Mouse (Mus musculus) cerebellum, adult 2 months (tissue): ENCODE measurements around the gene Ephb2. TPM values are rescaled to one million over a fixed set of nuclear protein-coding genes. Genes with fewer than 3 reads are reported as not detected.
A peak's percentile ranks its signal among the peaks of the same experiment; 100 is the strongest.

Experiments
- DNase-seq, 2 experiments: peaks; one replicate each; pipeline ENCODE4 v3.0.0; 2021
- H3K27ac ChIP-seq: fragments of 200-500 bp; 2 replicates; pipeline ENCODE4 v1.5.1; 2012; ENCODE audit warnings: low read length, control low read depth, inconsistent platforms; ENCODE audit not compliant: insufficient read depth
- H3K27me3 ChIP-seq: fragments of 200-500 bp; 2 replicates; pipeline ENCODE4 v1.6.1; 2012; ENCODE audit warnings: inconsistent platforms, mild to moderate bottlenecking, low read length, moderate library complexity; ENCODE audit not compliant: control insufficient read depth, insufficient read depth
- H3K4me1 ChIP-seq: fragments of 200-500 bp; 2 replicates; pipeline ENCODE4 v1.6.1; 2011; ENCODE audit warnings: low read length; ENCODE audit not compliant: control insufficient read depth, insufficient read depth
- H3K4me3 ChIP-seq: fragments of 200-500 bp; replicated peaks from 2 replicates; pipeline ENCODE3; 2011; ENCODE audit warnings: mild to moderate bottlenecking, low read depth, low read length, control low read depth; ENCODE audit not compliant: insufficient read depth
- CTCF ChIP-seq: fragments of 200-500 bp; IDR thresholded peaks from 2 replicates; pipeline ENCODE4 v1.5.1; 2011; ENCODE audit warnings: low read depth, mild to moderate bottlenecking, control low read depth, low read length, moderate library complexity, borderline replicate concordance; ENCODE audit not compliant: insufficient read depth
- POLR2A ChIP-seq: fragments of 200-500 bp; IDR thresholded peaks from 2 replicates; pipeline ENCODE4 v1.6.1; 2011; ENCODE audit warnings: low read length, control low read depth, borderline replicate concordance; ENCODE audit not compliant: insufficient read depth
- WGBS: fragments of 180-500 bp; shearing (Covaris S2); methylation state at CpG from one replicate; pipeline ENCODE4 v1.1.7; 2018; 5-methylcytosine and 5-hydroxymethylcytosine counted together
- polyA plus RNA-seq: library from polyadenylated mRNA; depleted of rRNA; stranded (reverse); fragments of >200 nt; gene quantifications from 2 replicates; pipeline ENCODE4 v1.2.3, GENCODE M21; 2012

The Ephb2 gene
- polyA plus RNA-seq, 1 experiment, result 29.1 TPM

DNA sequence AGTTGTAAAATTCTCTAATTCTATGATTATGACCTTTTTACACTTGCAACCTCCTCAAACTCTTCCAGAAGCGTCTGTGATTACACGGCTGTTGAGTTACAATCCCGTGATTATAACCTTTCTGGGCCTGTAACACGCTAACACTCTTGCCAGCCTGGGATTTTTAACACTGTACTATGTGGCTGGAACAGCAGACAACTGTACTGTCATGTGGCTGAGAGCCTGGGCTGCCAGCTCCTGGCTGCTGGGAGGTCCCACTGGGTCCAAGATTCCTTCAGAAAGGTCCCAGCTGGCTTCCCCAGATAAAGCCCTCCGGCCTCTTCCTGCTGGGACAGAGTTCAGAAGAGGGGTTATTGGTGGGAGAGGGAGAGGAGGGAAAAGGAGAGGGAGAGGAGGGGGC is 104.0 kb downstream of the Ephb2 start:
- TF ChIP-seq CTCF, result no peak
- no peak for TF ChIP-seq POLR2A
- no peaks in the 10 kb centered on the region for H3K27me3 ChIP-seq
- WGBS, result 76% methylated on average over 5 of the region's 5 CpGs
- H3K27ac ChIP-seq, result no peak overlapping the region
- DNase-seq, result no peak
- no peak overlapping the region for H3K4me3 ChIP-seq
- peaks cover 43% of the 10 kb centered on the region for H3K4me1 ChIP-seq

DNA sequence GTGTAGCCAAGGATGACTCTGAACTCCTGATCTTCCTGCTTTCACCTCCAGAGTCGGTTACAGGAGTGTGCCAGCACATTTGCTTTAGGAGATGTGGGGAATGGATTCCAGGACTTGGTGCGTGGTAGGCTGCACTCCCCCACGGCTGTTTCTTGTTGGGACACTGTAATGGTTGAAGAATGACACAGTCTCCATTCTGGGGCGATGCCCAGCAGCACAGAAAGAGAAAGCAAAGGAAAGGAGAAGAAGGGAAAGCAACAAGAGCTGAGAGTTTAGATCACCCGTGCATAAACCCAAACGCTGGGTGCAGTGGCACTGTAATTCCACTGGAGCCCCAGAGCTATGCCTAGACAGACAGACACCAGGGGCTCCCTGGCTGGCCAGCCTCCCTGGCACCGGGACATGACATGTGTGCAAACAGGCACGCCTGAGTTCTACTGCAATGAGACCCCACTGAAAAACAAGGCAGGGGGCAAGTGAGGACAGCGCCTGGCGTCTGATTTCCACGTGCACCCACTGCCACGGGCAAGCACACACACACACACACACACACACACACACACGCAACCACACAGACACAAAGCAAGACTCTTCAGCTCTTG is 104.7 kb downstream of the Ephb2 start:
- H3K27ac ChIP-seq, result no peak overlapping the region
- WGBS, result 78% methylated on average over 13 of the region's 13 CpGs
- no peak for DNase-seq

DNA sequence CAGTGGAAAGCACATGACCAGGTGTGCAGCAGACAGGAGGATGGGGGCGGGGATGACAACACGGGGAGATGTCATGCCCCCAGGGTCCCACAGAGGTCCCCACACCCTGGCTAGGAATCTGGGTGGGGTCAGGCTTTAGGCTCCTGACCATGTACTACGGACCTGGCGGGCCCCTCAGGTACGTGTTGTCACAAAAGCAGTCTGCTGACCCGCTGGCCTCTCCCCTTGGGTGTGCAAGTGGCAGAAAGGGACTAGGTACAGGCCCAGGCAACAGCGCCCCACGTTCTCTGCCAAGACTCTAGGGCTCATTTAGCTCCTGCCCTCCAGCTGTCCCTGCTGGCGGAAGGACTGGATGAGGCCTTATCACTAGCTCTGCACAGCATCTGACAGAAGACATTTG is 105.3 kb downstream of the Ephb2 start:
- DNase-seq, result no peak
- TF ChIP-seq CTCF, result no peak
- no peak for TF ChIP-seq POLR2A
- WGBS, result 83% methylated on average over 9 of the region's 9 CpGs
- H3K27ac ChIP-seq, result no peak overlapping the region
- H3K27me3 ChIP-seq, result no peaks in the 10 kb centered on the region
- H3K4me3 ChIP-seq, result no peak overlapping the region
- H3K4me1 ChIP-seq, result peaks cover 36% of the 10 kb centered on the region

More for the DNA sequence above, 104.7 kb downstream of the Ephb2 start:
- TF ChIP-seq CTCF (no peak), POLR2A (no peak)
- H3K27me3 ChIP-seq, result no peaks in the 10 kb centered on the region
- H3K4me1 ChIP-seq, result peaks cover 42% of the 10 kb centered on the region
- no peak overlapping the region for H3K4me3 ChIP-seq

DNA sequence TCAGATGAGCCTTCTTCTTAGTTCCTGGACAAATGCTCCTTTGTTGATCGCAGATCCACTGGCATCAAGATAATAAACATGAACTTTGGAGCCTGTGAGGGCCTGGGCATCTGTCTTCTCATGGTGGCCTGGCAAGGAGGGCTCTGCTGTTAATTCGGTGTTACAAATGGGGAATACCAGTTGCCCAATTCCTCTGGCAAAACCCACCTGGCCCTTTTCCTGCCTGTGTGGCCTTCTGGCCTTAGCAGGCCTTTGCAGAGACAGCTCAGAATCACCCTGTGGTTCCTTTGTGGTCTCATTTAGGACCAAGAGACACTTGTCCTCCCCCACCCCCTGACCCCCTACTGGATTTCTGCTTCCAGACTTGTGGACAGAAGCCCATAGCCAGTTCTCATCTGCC is 106.2 kb downstream of the Ephb2 start:
- no peaks in the 10 kb centered on the region for H3K27me3 ChIP-seq
- peak in 1 of 2 experiments; percentile 37 for DNase-seq
- H3K4me3 ChIP-seq, result no peak overlapping the region
- peaks cover 28% of the 10 kb centered on the region for H3K4me1 ChIP-seq
- no peak overlapping the region for H3K27ac ChIP-seq
- TF ChIP-seq CTCF (no peak), POLR2A (no peak)
- 38% methylated on average over 2 of the region's 2 CpGs for WGBS

DNA sequence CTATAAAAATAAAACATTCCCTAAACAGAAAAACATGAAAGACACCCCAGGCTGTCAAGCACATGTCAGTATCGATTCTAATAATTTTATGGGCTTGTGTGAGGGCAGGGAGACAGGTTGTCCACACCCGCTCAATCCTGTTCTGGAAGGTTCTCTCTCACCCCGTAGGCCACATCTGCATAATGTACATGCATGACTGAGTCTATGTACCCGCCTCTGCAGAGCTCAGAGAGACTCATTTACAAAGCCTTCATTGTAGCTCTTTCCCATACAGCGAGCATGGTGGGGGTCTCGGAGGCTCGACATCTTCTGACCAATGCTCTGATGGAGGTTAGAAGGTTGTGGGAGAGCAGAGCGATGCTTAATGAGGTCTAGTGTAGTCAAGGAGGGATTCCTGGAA is 108.8 kb downstream of the Ephb2 start:
- no peak for DNase-seq
- Histone ChIP-seq H3K4me3 (no peak overlapping the region), H3K27ac (no peak overlapping the region), H3K4me1 (peaks cover 10% of the 10 kb centered on the region), H3K27me3 (no peaks in the 10 kb centered on the region)
- 69% methylated on average over 8 of the region's 8 CpGs for WGBS
- TF ChIP-seq POLR2A (no peak), CTCF (no peak)

DNA sequence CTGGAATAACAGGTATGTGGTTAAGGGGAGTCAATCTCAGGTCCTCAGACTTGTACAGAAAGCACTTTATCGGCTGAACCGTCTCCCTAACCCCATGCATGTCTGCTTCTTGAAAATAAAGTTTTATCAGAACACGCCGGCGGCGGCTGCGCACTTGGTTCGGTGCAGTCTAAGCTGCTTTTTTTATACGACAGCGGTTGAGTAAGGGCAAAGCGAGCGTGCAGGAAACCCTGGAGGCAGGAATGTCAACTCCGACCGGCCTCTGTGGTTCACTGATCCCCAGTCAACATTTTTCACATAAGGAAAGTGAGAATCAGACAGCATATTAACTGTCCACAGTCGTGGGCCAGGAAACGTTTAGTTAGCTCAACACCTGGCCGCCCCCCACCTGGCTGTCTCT is 111.1 kb downstream of the Ephb2 start:
- no peak for DNase-seq
- Histone ChIP-seq H3K4me1 (peaks cover 6% of the 10 kb centered on the region), H3K27me3 (no peaks in the 10 kb centered on the region), H3K27ac (no peak overlapping the region), H3K4me3 (no peak overlapping the region)
- WGBS, result 91% methylated on average over 17 of the region's 17 CpGs
- no peak for TF ChIP-seq POLR2A
- no peak for TF ChIP-seq CTCF

DNA sequence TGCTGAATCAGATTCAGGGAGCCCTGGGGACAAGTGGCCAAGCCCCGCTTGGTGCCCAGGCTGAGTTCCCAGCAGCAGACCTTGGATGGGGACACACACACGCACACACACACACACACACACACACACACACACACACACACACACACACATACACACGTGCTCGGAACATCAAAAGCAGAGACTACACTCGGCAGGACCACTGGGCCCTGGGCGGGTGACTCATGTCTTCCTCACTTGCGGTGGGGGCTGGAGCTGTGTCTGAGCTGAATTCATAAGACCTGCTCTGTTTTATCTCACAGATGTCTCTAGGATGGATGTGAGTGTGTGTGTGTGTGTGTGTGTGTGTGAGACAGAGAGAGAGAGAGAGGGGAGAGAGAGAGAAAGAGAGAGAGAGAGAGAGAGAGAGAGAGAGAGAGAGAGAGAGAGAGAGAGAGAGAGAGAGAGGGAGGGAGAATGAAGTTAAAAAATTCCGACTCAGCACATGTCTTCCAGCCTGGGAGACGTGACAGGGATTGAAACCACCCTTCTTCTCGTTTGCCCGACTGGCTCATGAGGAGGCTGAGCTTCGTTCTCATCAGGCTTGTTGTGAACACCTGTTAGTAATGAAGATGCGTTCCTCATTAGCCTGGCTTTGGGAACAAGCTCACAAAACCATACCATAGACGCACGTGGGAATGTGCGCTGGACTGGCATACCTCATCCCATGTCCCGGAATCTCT is 113.3 kb downstream of the Ephb2 start:
- Histone ChIP-seq H3K4me3 (no peak overlapping the region), H3K27me3 (no peaks in the 10 kb centered on the region), H3K27ac (no peak overlapping the region), H3K4me1 (peaks cover 7% of the 10 kb centered on the region)
- no peak for TF ChIP-seq CTCF
- TF ChIP-seq POLR2A, result no peak
- DNase-seq, result no peak
- WGBS, result 72% methylated on average over 17 of the region's 17 CpGs

DNA sequence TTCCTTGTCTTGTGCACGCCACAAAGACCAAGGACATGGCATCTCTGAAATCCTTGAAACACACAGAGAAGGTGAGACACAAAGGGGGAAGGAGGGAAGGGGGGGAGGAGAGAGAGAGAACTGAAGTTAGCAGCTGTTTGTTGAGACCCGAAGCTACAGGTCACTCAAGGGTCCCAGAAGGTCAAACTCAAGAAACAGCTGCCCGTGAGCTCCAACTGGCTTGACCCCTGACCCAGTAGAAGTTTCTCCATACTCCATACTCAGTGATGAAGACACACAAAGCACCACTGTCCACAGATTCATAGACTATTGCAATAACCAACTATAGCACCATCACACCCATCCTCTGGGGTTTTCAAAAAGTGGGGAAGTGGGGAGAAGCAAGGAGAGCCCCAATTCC is 113.9 kb downstream of the Ephb2 start:
- TF ChIP-seq CTCF, result no peak
- no peak for TF ChIP-seq POLR2A
- DNase-seq, result no peak
- WGBS, result 97% methylated on average over 3 of the region's 3 CpGs
- Histone ChIP-seq H3K27ac (no peak overlapping the region), H3K4me1 (peaks cover 13% of the 10 kb centered on the region), H3K27me3 (no peaks in the 10 kb centered on the region), H3K4me3 (no peak overlapping the region)
